Mouse (Mus musculus) testis, adult 2 months (tissue): ENCODE data around the gene Dnm2.
"Not testable (repeated sequence)": the region's sequence is repeated elsewhere in the genome, so short reads cannot be mapped to it uniquely, and the experiment has no call there.

ENCODE experiments used
- CTCF ChIP-seq: fragments of 200-500 bp; IDR thresholded peaks from 2 replicates; pipeline ENCODE4 v1.5.1; 2012; ENCODE audit warnings: low read depth, mild to moderate bottlenecking, inconsistent platforms, low read length, moderate library complexity; ENCODE audit not compliant: control insufficient read depth, insufficient read depth, insufficient replicate concordance
- POLR2A ChIP-seq: fragments of 200-500 bp; IDR thresholded peaks from 2 replicates; pipeline ENCODE4 v1.6.1; 2012; ENCODE audit warnings: low read depth, mild to moderate bottlenecking, inconsistent platforms, low read length, moderate library complexity; ENCODE audit not compliant: control insufficient read depth

- TF ChIP-seq CTCF, POLR2A: not testable (repeated sequence)
Measured at GRCm38 (mm10) chr9:21464565-21464928, 39.8 kb downstream of the Dnm2 start.
